Mouse (Mus musculus) megakaryocyte, embryonic 14.5 days (primary cell): ENCODE data around the gene C1qtnf5.

Source experiments
- FLI1 ChIP-seq: IDR thresholded peaks from 2 replicates; pipeline ENCODE4 v1.6.1; 2012; ENCODE audit warnings: low read length, inconsistent platforms, mixed read lengths
- GATA1 ChIP-seq: IDR thresholded peaks from 3 replicates; pipeline ENCODE4 v1.6.1; 2012; ENCODE audit warnings: mixed read lengths, low read length, inconsistent platforms, borderline replicate concordance

- TF ChIP-seq GATA1 (no peak), FLI1 (no peak)
Measured at GRCm38 (mm10) chr9:44080953-44081352, 26.1 kb upstream of the C1qtnf5 start.
